8 mouse cellular contexts compared by ENCODE assay signal in the genomic region with DNA sequence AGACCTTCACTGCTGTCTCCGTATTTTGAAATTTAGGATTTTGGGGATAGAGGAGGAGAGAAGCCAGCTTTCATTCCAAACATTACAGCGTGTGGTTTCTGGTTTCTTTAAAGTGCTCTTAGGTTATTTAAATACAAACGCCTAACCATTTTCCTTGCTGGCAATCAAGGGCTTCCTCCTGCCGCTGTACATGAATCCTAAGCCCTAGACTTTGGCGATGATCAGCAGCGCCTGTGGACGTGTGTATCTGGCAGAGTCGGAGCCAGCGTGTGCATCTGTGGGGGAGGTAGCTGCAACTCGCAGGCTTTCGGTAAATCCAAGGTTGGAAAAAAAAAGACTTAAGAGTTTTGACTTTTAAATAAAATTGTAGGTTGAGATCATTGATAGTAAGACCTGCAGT. TPM values are rescaled to one million over a fixed set of nuclear protein-coding genes. Genes with fewer than 3 reads are reported as not detected.
DNase-seq lines count a peak whose midpoint lies in the region; ATAC-seq and TF ChIP-seq lines count a peak whose summit lies in the region.

No protein-coding gene starts in this region.

- H3K27ac ChIP-seq in heart, embryonic 15.5 days = no peak overlapping the region; the same call in 1 of the 2 replicates
- H3K27ac ChIP-seq in liver, embryonic 11.5 days (ENCODE audit: low read depth, low read length) = no peak overlapping the region
- H3K27ac ChIP-seq in small intestine, adult 2 months (ENCODE audit: insufficient read depth, low read depth, low read length) = no peak overlapping the region

- ATAC-seq in heart, embryonic 15.5 days (replicated peaks; ENCODE audit: insufficient number of reproducible peaks, insufficient read depth, low FRiP score, low read depth) = no peak
- ATAC-seq in liver, embryonic 11.5 days (replicated peaks; ENCODE audit: low FRiP score) = no peak
- ATAC-seq in granulocyte monocyte progenitor cell, adult 5-6 weeks (replicated peaks; ENCODE audit: poor library complexity, severe bottlenecking) = no peak

- H3K4me3 ChIP-seq in lung, adult 2 months (replicated peaks; ENCODE audit: extremely low read depth, low read depth, low read length) = peak overlapping the region; percentile 55
- peak overlapping the region; percentile 68 for H3K4me3 ChIP-seq in heart, embryonic 15.5 days
- H3K4me3 ChIP-seq in liver, embryonic 11.5 days (ENCODE audit: low read depth, low read length) = peak overlapping the region; percentile 67
- peak overlapping the region; percentile 73 for H3K4me3 ChIP-seq in small intestine, adult 2 months (ENCODE audit: low read depth, low read length)

- H3K27me3 ChIP-seq in heart, embryonic 15.5 days = no peaks in the 10 kb centered on the region
- H3K27me3 ChIP-seq in liver, embryonic 11.5 days (replicated peaks; ENCODE audit: control insufficient read depth, insufficient read depth, low read length) = no peaks in the 10 kb centered on the region
- no peaks in the 10 kb centered on the region for H3K27me3 ChIP-seq in small intestine, adult 2 months (ENCODE audit: control insufficient read depth, insufficient read depth, low read length)

- 0 out of 2 replicates have a peak overlapping the region, but pooled peaks have one; percentile 11 for H3K9ac ChIP-seq in heart, embryonic 15.5 days
- peak overlapping the region; percentile 43; the same call in 1 of the 2 replicates for H3K9ac ChIP-seq in liver, embryonic 11.5 days (ENCODE audit: low read depth, low read length)

- WGBS in lung, adult 2 months = 3% methylated on average over 11 of the region's 11 CpGs
- WGBS in heart, embryonic 15.5 days = 2% methylated on average over 11 of the region's 11 CpGs
- WGBS in liver, embryonic 11.5 days = 5% methylated on average over 11 of the region's 11 CpGs
- WGBS in small intestine, adult 2 months = 4% methylated on average over 11 of the region's 11 CpGs

- no peak for TF ChIP-seq POLR2A in lung, adult 2 months (IDR thresholded peaks at IDR 0.05; ENCODE audit: borderline replicate concordance, extremely low read depth, low read depth, low read length)
- no peak for TF ChIP-seq POLR2A in small intestine, adult 2 months (IDR thresholded peaks at IDR 0.05; ENCODE audit: low read depth, low read length)

- H3K4me2 ChIP-seq in heart, embryonic 15.5 days = peak overlapping the region; percentile 84
- H3K4me2 ChIP-seq in liver, embryonic 11.5 days = peak overlapping the region; percentile 97

- no peak for DNase-seq in lung, adult 2 months
- no peak for DNase-seq in lung, adult 18-20 months
- DNase-seq in cerebellum, postnatal 10 days = peak; percentile 72 to 75
- no peak for DNase-seq in liver, embryonic 11.5 days (ENCODE audit: low spot score)
- no peak for DNase-seq in urinary bladder, postnatal 25 days (ENCODE audit: low spot score)

- peaks cover 2% of the 10 kb centered on the region for H3K4me1 ChIP-seq in lung, adult 2 months (ENCODE audit: control insufficient read depth, insufficient read depth, low read length)
- H3K4me1 ChIP-seq in heart, embryonic 15.5 days (replicated peaks) = 0 out of 2 replicates have a peak, but pooled peaks cover 8% of the 10 kb centered on the region
- H3K4me1 ChIP-seq in liver, embryonic 11.5 days (replicated peaks; ENCODE audit: control insufficient read depth, insufficient read depth, low read length) = peaks cover 6% of the 10 kb centered on the region; the same call in 1 of the 2 replicates
- peaks cover 2% of the 10 kb centered on the region; the same call in 1 of the 2 replicates for H3K4me1 ChIP-seq in small intestine, adult 2 months (ENCODE audit: control insufficient read depth, insufficient read depth, insufficient read length, low read length)

- TF ChIP-seq CTCF in lung, adult 2 months (IDR thresholded peaks at IDR 0.05; ENCODE audit: insufficient read depth, low read length) = no peak
- no peak for TF ChIP-seq CTCF in small intestine, adult 2 months (IDR thresholded peaks at IDR 0.05; ENCODE audit: extremely low read depth, insufficient read length, insufficient replicate concordance, low read depth, low read length)

- no peaks in the 10 kb centered on the region for H3K9me3 ChIP-seq in heart, embryonic 15.5 days (replicated peaks)
- no peaks in the 10 kb centered on the region for H3K9me3 ChIP-seq in liver, embryonic 11.5 days (ENCODE audit: control insufficient read depth, low read length)

- no peaks in the 10 kb centered on the region for H3K36me3 ChIP-seq in heart, embryonic 15.5 days
- H3K36me3 ChIP-seq in liver, embryonic 11.5 days (ENCODE audit: control insufficient read depth, insufficient read depth, low read length) = no peaks in the 10 kb centered on the region; the same call in 1 of the 2 replicates
- no peaks in the 10 kb centered on the region for H3K36me3 ChIP-seq in small intestine, adult 2 months (ENCODE audit: control insufficient read depth, insufficient read depth, low read length)

RNA-seq across cellular contexts. Expression of a gene that starts 1.0 kb away (rescaled TPM):
- 16.6 and 18.7 TPM in 2 replicates for polyA plus RNA-seq in lung, adult 2 months (2012; rRNA removed)
- polyA plus RNA-seq in heart, embryonic 15.5 days (2015; fragmentation: Nextera tagmentation; extraction: Ambion mirVana) = 9.8 and 16.7 TPM in 2 replicates
- 7.3 and 9.0 TPM in 2 replicates for polyA plus RNA-seq in liver, embryonic 11.5 days (2014; fragmentation: Nextera tagmentation; extraction: Ambion mirVana)
- polyA plus RNA-seq in small intestine, adult 2 months (2012; rRNA removed) = 0.87 and 2.0 TPM in 2 replicates
- total RNA-seq in granulocyte monocyte progenitor cell, adult 5-6 weeks (2014; fragmentation: Nextera tagmentation) = not detected in 2 replicates
- 1.5 TPM in 1 of 2 replicates, not detected in the other for total RNA-seq in granulocyte monocyte progenitor cell, adult 5-6 weeks (2017)

Comparison
In these comparisons a context has a peak if more than half of its experiments do, and no peak if none do; other contexts are left out.
1. DNase-seq: peak in cerebellum, postnatal 10 days (2 of 2); none in lung, adult 2 months (single experiment), lung, adult 18-20 months (0 of 2), liver, embryonic 11.5 days (single experiment) and urinary bladder, postnatal 25 days (single experiment).
2. Peak in every context shown above with its lines, with median percentiles within 50 percentile points of each other: H3K4me3 ChIP-seq.